Mouse (Mus musculus): Measurements from ENCODE around the gene Retsat.

DNA sequence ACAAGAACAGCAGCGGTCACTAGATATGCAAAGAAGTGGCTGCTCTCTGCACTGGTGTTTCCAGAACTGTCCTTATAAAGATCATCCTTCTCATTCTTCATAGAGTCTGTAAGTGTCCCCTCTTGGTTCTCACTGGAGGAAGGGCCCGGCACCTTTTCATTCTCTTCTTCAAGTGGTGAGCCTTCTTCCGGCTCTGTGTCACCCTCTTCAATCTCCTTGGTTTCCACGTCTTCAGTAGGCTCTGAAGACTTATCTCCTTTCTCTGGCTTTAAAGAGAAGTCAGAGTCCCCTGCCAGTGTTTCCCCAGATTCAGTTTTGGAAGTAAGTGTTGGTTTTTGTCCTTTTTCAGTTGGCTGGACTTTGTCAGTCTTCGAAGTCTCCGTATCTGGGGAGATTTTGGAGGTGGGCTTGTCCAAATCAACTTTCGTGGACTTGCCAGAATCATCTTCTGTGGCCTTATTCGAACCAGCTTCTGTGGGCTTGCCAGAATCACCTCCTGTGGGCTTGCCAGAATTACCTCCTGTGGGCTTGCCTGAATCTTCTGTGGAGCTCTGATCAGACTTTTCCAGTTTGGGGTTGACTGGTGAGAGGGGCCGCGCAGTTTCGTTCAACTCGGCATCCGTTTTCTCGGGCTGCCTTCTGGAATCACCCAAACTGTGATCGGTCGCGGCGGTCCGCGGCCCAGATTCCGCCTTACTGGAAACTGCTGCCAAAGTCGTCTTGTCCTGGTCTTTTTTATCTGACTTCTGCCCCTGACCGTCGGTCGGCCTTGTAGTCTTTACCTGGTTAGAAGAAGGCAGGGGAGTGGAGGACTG, 17.5 kb downstream of the Retsat start:
- TF ChIP-seq POLR2A (IDR thresholded peaks at IDR 0.05; ENCODE audit: control insufficient read depth, extremely low read depth, insufficient read depth, low read length, poor library complexity) (no peak), CTCF (IDR thresholded peaks at IDR 0.05; ENCODE audit: borderline replicate concordance, control insufficient read depth, extremely low read depth, insufficient read depth, low read length, poor library complexity) (no peak)

Measured in thymus, adult 2 months (tissue).